Mouse (Mus musculus): ENCODE data around the gene Col6a1.

GRCm38 (mm10) chr10:76759878-76760277 is 33.9 kb upstream of the Col6a1 start:
- TF ChIP-seq CTCF (IDR thresholded peaks at IDR 0.05; ENCODE audit: insufficient read depth, low read depth, low read length) (no peak), POLR2A (IDR thresholded peaks at IDR 0.05; ENCODE audit: insufficient read depth, low read depth, low read length) (no peak)
